Mouse (Mus musculus): ENCODE data around the gene 4930595D18Rik. TPM values are rescaled to one million over a fixed set of nuclear protein-coding genes. Genes with fewer than 3 reads are reported as not detected.

4930595D18Rik gene
- polyA plus RNA-seq, 1 experiment from 2014 or later = not detected

DNA sequence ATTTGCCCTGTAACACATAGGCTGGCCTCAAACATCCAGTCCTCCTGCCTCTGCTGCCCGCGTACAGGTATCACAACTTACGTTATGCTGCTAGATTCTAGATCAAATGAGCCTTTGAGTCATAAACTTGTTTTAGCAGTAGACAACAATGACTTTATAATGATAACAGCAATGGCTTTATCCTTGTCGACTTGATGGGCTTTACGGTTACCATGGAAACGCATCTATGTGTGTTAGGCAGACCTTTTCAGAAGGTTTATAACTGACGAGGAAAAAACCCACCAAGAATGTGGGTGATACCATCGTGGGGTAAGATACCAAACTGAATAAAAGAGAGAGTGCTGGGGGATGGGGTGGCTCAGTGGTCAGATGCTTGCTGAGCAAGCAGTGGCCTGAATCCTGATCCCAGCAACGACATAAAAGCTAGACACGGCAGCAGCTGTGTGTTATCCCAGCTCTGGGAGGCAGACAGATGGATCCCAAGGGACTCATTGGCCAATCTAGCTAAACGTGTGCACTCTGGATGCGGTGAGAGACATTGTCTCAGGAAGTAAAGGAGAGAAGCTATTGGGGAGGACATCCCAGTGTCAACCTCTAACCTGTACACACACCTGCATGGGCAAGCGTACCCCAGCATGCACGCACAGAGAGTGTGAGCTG lies 59.6 kb downstream of the 4930595D18Rik start:
- WGBS = 85% methylated on average over 14 of the region's 14 CpGs
- Histone ChIP-seq H3K9me3 (peaks cover 6% of the 10 kb centered on the region; the same call in 1 of the 2 replicates), H3K36me3 (replicated peaks) (peaks cover 29% of the 10 kb centered on the region), H3K4me1 (no peaks in the 10 kb centered on the region), H3K4me3 (no peak overlapping the region), H3K27ac (replicated peaks) (no peak overlapping the region), H3K27me3 (replicated peaks; ENCODE audit: low read depth, poor library complexity, severe bottlenecking) (no peaks in the 10 kb centered on the region)
- no peak for DNase-seq (ENCODE audit: low spot score)

DNA sequence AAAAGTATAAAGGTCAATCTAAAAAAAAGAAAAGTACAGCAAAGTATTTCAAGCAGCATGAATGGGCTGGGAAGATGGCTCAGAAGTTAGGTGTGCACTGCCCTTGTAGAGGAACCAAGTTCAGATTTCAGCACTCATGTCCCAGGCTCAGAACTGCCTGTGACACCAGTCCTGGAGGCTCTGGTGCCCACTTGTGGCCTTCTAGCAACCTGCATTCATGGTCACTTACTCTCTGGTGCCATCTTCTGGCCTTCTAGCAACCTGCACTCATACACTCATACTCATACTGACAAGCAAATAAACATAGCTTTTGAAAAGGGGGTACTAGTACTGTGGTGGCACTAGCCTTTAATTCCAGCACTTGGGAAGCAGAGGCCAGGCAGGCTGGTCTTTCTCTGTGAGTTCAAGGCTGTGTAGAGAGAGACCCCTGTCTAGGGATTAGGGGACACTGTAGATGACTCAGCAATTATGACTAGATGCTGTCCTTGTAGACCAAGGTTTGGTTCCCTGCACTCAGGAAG lies 61.9 kb downstream of the 4930595D18Rik start:
- H3K36me3 ChIP-seq (replicated peaks) = peaks cover 53% of the 10 kb centered on the region
- H3K4me1 ChIP-seq = no peaks in the 10 kb centered on the region
- peaks cover 6% of the 10 kb centered on the region; the same call in 1 of the 2 replicates for H3K9me3 ChIP-seq
- H3K4me3 ChIP-seq = no peak overlapping the region
- no peaks in the 10 kb centered on the region for H3K27me3 ChIP-seq (replicated peaks; ENCODE audit: low read depth, poor library complexity, severe bottlenecking)
- no peak overlapping the region for H3K27ac ChIP-seq (replicated peaks)
- no peak for DNase-seq (ENCODE audit: low spot score)

DNA sequence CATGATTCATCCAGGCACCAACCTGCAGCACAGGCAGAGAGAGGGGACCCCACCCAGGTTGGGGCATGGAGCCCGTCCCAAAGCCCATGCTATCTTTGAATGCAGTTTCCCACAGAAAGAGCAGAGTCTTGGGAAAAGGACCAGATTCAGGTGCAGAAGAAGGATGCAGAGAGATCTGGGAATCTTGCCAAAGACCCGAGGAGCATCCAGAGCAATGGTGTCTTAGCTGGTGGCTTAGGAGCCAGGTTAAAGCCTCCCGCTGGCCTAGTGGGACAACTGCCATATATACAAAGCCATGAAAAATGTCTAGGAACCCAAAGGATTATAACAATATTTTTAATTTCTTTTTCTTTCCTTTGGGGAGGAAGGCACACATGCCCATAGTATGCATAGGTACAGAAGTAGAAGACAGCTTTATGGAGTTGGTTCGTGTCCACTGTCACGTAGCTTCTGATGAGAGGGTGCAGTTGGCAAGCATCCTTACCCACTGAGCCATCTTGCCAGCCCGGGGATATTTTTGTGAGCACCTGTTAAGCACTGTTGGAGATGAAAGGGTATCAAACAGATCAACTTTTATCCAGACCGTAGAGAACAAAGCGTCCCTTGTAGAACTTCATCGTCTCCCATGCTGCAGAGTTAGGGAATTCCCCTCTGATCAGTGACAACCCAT lies 63.2 kb downstream of the 4930595D18Rik start:
- no peak overlapping the region for H3K4me3 ChIP-seq
- no peak overlapping the region for H3K27ac ChIP-seq (replicated peaks)
- no peaks in the 10 kb centered on the region for H3K27me3 ChIP-seq (replicated peaks; ENCODE audit: low read depth, poor library complexity, severe bottlenecking)
- no peaks in the 10 kb centered on the region for H3K4me1 ChIP-seq
- H3K36me3 ChIP-seq (replicated peaks) = peaks cover 66% of the 10 kb centered on the region
- no peak for DNase-seq (ENCODE audit: low spot score)
- 93% methylated on average over 9 of the region's 9 CpGs for WGBS
- peaks cover 6% of the 10 kb centered on the region; the same call in 1 of the 2 replicates for H3K9me3 ChIP-seq

DNA sequence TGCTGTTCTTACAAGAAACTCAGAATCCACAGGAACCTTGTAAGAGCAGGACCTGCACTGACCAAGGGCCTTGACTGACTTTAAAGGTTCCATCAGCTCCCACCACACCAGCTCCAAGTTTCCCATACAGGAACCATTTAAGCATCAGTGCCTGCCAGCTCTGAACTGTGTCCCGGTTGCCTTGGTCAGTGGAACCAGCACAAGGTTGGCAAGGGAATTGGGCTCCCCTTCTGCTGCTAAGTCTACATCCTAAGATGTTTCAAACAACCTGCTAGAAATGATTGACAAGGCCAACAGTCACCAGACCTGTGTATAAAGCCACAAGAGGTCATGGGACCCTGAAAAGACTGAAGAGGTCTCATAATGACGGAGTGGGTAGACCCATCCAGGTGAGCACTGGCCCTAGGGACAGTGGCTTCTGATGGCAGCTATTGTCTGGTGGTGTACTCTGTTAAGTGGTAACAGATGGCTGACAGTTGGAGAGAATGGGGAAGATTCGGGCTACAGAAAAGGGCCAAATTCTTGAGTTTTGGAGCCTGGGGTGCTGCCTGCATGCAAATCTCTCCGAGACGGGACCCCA lies 64.7 kb downstream of the 4930595D18Rik start:
- H3K4me3 ChIP-seq = no peak overlapping the region
- H3K27ac ChIP-seq (replicated peaks) = no peak overlapping the region
- H3K27me3 ChIP-seq (replicated peaks; ENCODE audit: low read depth, poor library complexity, severe bottlenecking) = no peaks in the 10 kb centered on the region
- DNase-seq (ENCODE audit: low spot score) = no peak
- peaks cover 6% of the 10 kb centered on the region; the same call in 1 of the 2 replicates for H3K9me3 ChIP-seq
- no peaks in the 10 kb centered on the region for H3K4me1 ChIP-seq
- peaks cover 78% of the 10 kb centered on the region for H3K36me3 ChIP-seq (replicated peaks)
- 90% methylated on average over 5 of the region's 5 CpGs for WGBS

DNA sequence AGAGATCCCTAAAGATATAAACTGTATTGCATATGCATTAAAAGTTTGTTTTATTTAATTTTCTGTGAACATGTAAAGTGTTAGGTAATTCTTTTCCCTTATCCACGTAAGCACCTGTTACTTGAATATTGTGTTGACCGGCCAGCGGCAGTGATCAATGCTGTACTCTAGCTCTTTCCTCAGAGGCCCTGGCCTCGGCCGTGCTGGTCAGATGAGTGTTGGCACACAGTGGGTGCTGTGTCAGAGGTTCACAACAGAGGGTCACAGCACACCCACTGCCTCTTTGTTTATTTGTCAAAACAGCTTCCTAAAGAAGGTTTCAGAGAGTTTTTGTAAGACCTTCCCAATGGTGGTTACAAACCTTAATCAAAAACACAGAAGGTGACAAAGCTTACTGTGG lies 69.7 kb downstream of the 4930595D18Rik start:
- H3K4me3 ChIP-seq = no peak overlapping the region
- WGBS = 89% methylated on average over 5 of the region's 5 CpGs

DNA sequence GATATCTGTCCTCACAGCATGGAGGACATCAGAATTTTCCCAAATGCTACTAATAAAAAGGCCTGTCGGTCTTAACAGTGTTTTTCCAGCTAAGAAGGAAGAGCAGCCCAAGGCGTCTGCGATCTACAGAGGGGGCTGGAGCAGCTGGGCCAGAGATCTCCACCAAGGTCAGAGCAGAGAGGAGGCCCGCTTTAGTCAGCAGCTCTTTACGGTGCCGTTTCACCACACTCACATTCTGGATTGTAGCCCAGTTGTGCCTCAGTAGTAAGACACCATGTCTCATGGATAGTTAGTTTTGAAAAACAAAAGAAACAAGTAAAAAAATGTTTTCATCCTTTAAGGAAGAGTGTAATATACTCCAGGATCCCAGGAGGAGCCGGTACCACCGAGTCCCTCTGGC lies 73.1 kb downstream of the 4930595D18Rik start:
- peaks cover 10% of the 10 kb centered on the region for H3K4me1 ChIP-seq
- no peaks in the 10 kb centered on the region for H3K27me3 ChIP-seq (replicated peaks; ENCODE audit: low read depth, poor library complexity, severe bottlenecking)
- no peak for DNase-seq (ENCODE audit: low spot score)
- no peaks in the 10 kb centered on the region for H3K9me3 ChIP-seq
- H3K4me3 ChIP-seq = no peak overlapping the region
- no peak overlapping the region for H3K27ac ChIP-seq (replicated peaks)
- peaks cover 95% of the 10 kb centered on the region for H3K36me3 ChIP-seq (replicated peaks)
- WGBS = 94% methylated on average over 8 of the region's 8 CpGs

More for the DNA sequence above, 69.7 kb downstream of the 4930595D18Rik start:
- no peaks in the 10 kb centered on the region for H3K27me3 ChIP-seq (replicated peaks; ENCODE audit: low read depth, poor library complexity, severe bottlenecking)
- no peaks in the 10 kb centered on the region for H3K9me3 ChIP-seq
- H3K4me1 ChIP-seq = no peaks in the 10 kb centered on the region
- peaks cover 95% of the 10 kb centered on the region for H3K36me3 ChIP-seq (replicated peaks)
- H3K27ac ChIP-seq (replicated peaks) = no peak overlapping the region
- no peak for DNase-seq (ENCODE audit: low spot score)

Other genes with a start within 250 kb of the 4930595D18Rik start
- gene Ankrd9, start 205.5 kb downstream of the 4930595D18Rik start, polyA plus RNA-seq (2016; fragmentation: Nextera tagmentation; extraction: Ambion mirVana) = 14.2 and 14.6 TPM in 2 replicates
- gene Rcor1, start 145.1 kb downstream of the 4930595D18Rik start, polyA plus RNA-seq (2016; fragmentation: Nextera tagmentation; extraction: Ambion mirVana) = 7.4 and 8.0 TPM in 2 replicates
- gene Traf3, start 18.1 kb downstream of the 4930595D18Rik start, polyA plus RNA-seq (2016; fragmentation: Nextera tagmentation; extraction: Ambion mirVana) = 9.5 and 10.6 TPM in 2 replicates
- gene Amn, start 86.6 kb upstream of the 4930595D18Rik start, polyA plus RNA-seq (2016; fragmentation: Nextera tagmentation; extraction: Ambion mirVana) = 0.16 and 0.25 TPM in 2 replicates
- gene Cdc42bpb, start 193.2 kb upstream of the 4930595D18Rik start, polyA plus RNA-seq (2016; fragmentation: Nextera tagmentation; extraction: Ambion mirVana) = 32.6 and 32.7 TPM in 2 replicates
- gene Lbhd2, start 222.3 kb upstream of the 4930595D18Rik start, polyA plus RNA-seq (2016; fragmentation: Nextera tagmentation; extraction: Ambion mirVana) = not detected in 2 replicates
- 5.7 and 7.0 TPM in 2 replicates for gene Exoc3l4, start 232.5 kb upstream of the 4930595D18Rik start, polyA plus RNA-seq (2016; fragmentation: Nextera tagmentation; extraction: Ambion mirVana)